Mouse (Mus musculus) left cerebral cortex, adult 8-10 months (tissue): ENCODE measurements at regions not wholly inside any gene's neighbourhood (a gene's known extent, or its start where the extent isn't known, plus 50 kb on each side); places are given as distances from the start of the nearest gene placed in this dataset.

Experiments
- DNase-seq, 2 experiments: peaks; one replicate each; pipeline ENCODE4 v3.0.0; 2022; ENCODE audit warnings: low spot score in 2 of 2

GRCm38 (mm10) chr6:14298167-14298566 lies 426.8 kb upstream of the 2610001J05Rik start:
- DNase-seq, result no peak

DNA sequence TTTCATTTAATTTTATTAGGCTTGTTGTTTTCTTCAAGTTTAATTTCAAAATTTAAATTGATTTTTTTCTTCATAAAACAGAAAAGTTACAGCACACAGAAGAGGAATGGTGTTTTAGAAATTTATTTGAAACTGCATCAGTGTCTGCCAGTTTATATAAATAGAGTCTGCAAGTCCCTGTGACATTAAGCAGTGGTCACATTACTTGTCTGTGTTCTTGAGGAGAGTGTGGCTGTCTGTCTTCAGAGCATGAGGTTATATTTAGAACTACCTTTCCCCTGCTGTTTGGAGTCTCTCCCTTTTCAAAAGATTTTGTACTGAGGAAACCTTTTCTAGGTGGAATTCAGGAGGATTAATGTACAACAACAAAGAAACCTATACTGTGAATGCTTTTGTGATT lies 426.1 kb upstream of the 2610001J05Rik start:
- DNase-seq, result no peak

DNA sequence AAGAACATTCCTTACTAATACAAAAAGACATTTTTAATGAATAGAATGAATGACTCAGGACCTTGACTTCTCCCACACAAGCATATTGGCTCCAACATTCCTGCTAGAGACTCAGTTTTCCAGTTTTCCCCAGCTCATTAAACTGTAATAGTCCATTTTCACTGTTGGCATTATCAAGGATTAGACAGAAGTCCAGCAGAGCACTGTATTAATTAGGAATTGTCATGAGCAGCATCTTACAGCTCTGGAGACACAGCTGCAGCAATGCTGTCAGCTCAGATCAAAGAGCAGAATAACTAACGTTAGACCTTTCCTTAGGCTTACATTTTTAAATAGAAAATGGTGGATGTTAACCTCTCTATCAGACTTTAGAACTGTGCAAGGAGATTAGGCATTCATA lies 419.5 kb upstream of the 2610001J05Rik start:
- no peak for DNase-seq

DNA sequence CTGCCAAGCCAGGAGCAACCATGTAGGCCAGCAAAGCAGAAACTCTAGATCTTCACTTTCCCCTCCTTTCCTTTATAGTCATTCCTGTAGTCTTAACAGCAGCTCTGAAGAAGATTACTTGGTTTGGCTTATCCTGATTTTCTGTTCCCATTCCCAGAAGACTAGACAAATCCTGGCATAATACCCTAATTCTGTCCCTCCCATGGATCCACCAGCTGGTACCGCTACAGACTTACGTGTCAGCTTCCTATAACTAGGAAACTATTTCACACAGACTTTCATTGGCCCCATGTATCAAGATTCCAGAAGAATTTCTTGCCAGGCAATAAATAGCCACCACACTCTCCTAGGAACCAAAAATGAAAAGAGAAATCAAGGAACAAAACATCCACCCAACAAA lies 410.2 kb upstream of the 2610001J05Rik start:
- DNase-seq, result no peak

DNA sequence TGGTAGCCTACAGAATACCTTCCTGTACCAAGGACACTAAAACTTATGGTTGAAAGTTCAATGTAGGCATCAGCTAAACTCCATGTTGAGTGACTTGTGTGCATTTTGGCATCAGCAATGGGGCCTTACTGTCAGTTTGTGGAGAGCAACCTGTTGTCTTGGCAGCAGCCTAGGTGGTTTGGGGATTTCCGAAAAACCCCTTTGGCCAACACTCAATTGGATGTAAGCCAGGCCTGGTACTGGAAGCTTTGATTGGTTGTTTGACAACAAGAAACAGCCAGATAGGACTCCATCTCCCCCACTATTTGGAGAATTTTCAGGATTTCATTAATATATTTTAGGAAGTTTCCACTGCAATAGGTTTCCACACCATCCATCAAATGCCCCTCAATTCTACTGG lies 390.6 kb upstream of the 2610001J05Rik start:
- no peak for DNase-seq

- no peak for DNase-seq
These were observed 369.0 kb upstream of the 2610001J05Rik start for GRCm38 (mm10) chr6:14240331-14240730.

DNA sequence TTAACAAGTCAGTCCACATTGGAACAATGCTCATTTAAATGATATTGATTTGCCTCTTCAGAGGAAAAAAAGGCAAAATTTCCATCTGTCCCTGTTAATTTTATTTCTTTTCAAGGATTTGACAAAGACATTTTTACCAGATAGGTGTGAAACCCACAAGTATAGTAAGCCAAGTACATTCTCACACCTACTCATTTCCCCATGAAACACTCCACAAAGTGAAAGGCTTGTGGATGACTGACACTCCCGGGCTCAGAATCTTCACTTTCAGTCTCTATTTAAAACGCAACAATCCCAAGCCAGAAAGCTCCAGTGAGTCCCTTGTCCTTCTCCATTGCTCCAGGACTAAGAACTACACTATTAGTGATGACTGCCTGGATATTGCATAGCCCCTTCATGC lies 367.8 kb upstream of the 2610001J05Rik start:
- no peak for DNase-seq

GRCm38 (mm10) chr6:14230823-14231222 lies 359.5 kb upstream of the 2610001J05Rik start:
- no peak for DNase-seq

DNA sequence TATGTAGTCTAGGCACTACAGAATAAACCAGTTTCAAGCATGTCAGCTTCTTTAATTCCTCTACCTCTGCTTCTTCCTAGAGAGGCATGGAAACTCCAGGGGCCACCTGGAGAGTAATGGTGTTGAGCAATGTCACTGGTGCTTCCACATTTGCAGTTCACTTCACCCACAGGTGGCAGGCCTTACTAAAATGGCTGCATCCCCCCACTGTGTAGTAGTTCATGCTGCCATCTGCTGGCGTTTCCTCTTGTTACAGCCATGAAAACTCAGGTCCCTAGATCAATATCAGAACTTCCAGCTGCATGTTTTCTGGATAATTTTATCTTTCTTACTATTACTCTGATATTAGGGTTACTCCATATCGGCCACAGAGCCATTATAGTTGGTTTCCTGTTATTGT lies 336.2 kb upstream of the 2610001J05Rik start:
- DNase-seq, result peak; percentile 7 to 28

GRCm38 (mm10) chr6:14197107-14197506 lies 325.8 kb upstream of the 2610001J05Rik start:
- no peak for DNase-seq

GRCm38 (mm10) chr6:14195351-14195750 lies 324.0 kb upstream of the 2610001J05Rik start:
- no peak for DNase-seq

- DNase-seq, result no peak
These were observed 320.2 kb upstream of the 2610001J05Rik start for GRCm38 (mm10) chr6:14191387-14192023.

DNA sequence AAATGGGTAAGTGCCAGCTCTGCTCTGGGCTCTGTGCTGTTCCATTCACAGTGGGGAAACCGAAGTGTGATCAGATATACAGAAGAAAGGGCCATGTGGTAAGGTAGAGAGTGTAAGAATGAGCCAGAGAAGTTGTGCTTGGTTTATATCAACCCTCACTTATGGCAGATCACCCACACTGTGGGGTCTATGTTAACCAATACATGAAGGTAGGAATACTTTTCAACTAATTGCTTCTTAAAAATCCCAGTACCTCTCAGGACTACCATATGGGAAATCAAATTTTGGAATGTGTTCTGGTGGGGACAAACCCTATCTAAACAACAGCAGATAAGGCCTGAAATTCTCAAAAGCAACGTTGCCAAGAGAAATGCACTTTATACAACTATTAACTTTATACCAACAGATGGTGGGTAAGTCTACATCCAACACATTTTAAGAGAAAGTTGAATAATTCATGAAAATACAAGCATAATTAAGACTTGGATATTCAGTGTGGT lies 314.7 kb upstream of the 2610001J05Rik start:
- peak in 1 of 2 experiments; percentile 5 for DNase-seq

GRCm38 (mm10) chr6:14147370-14147769 lies 276.1 kb upstream of the 2610001J05Rik start:
- no peak for DNase-seq

GRCm38 (mm10) chr6:14146394-14146793 lies 275.1 kb upstream of the 2610001J05Rik start:
- no peak for DNase-seq

GRCm38 (mm10) chr6:14142107-14142751 lies 270.9 kb upstream of the 2610001J05Rik start:
- DNase-seq, result peak in 1 of 2 experiments; percentile 8

- no peak for DNase-seq
These were observed 259.2 kb upstream of the 2610001J05Rik start for GRCm38 (mm10) chr6:14130392-14131144.

DNA sequence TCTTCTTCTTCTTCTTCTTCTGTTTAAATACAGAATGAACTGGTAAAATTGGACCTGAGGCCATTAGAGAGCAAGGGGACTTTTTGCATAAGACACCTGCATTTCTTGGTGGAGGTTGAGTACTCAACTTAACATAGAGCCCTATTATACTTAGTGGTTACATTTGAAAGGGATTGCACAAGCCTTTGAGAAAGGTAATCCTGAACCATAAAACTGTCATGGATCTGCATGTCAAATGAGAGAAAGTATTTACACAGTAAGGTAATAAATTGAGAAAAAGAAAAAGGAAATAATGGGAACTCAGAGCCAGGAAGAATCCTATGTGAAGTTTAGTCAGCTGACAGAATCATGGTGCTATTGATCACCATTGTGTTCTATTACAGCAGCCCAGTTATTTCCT lies 258.1 kb upstream of the 2610001J05Rik start:
- no peak for DNase-seq

DNA sequence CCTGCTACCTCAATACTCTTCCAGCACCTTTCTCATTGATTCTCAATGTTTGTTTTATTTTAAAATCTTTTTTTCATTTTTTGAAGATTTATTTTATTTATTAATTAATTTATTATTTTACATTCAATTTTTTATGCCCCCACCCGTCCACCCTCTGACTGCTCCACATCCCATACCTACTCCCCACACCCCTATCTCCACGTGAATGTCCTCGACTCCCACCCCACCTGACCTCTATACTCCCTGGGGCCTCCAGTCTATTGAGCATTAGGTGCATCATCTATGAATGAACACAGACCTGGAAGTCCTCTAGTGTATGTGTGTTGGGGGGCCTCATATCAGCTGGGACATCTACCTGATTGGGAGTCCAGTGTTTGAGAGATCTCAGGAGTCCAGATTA lies 251.0 kb upstream of the 2610001J05Rik start:
- no peak for DNase-seq

DNA sequence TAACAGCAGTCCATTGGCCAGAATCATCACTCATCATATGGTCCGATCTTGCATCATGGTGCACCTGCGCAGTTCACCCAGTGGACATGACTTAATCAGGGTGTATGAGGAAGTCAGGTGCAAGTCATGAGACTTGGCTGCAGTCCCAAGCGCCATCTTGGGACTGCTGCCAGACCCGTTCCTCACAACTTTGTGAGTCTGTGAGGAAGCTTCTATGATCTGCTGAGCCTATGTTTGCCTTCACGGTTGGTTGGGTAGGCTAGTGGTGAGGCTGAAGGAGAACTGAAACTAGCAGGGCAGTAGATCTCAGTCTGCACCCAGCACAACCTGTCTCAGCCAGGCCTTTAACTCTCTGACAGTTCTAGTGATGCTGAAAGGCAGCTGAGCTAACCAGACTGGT lies 250.2 kb upstream of the 2610001J05Rik start:
- no peak for DNase-seq

DNA sequence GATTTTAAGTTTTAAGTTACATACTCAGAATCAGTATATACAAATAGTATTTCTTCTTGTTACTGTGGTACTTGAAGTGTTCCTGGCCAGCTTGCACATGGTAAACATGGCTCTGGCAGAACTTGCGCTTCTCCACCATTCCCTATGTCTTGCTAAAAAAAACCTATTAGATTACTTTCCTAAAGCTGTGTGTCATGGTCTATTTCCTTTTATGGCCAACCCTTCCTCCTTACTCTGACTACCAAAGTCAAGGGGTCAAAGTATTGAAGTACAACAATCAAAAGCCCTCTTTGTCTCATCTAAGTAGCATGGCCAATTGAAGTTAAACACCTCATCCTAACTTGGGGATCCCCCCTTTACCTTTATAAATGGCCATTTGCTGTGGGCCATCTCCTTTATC lies 223.6 kb upstream of the 2610001J05Rik start:
- no peak for DNase-seq

DNA sequence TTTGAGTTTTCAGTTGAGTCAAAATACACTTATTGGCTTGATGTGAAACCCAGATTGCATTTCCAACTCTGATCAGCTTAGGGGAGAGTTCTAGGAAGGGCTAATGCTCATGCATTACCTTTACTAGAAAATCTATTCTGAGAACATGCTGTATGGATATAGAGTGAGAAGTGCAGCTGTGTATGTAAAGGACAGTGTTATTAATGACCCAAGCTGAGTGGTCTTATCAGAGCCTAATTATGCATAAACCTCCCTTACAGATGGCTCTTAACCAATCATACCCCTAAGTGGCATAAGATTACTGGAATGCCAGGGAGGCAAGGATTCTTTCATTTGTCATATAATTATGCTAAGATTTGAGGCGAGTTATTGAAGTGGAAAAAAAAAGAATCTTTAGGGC lies 210.6 kb upstream of the 2610001J05Rik start:
- no peak for DNase-seq
